Mouse (Mus musculus) midbrain, embryonic 11.5 days (tissue): ENCODE results near the gene Narf. TPM values are rescaled to one million over a fixed set of nuclear protein-coding genes. Genes with fewer than 3 reads are reported as not detected.

Source experiments
- ATAC-seq: fragments of 200-750 bp; cut with Nextera tagmentation; 2 replicates; pipeline ENCODE4 v1.8.0; 2017; ENCODE audit warnings: moderate TSS enrichment, moderate library complexity; ENCODE audit not compliant: low FRiP score
- DNase-seq: peaks from one replicate; pipeline ENCODE4 v3.0.0; 2015; ENCODE audit warnings: low spot score; ENCODE audit errors: missing footprints
- H3K27ac ChIP-seq: fragments of 300-500 bp; sonication (generic); 2 replicates; pipeline ENCODE4 v1.5.1; 2014; ENCODE audit warnings: low read depth, low read length
- H3K27me3 ChIP-seq: fragments of 300-500 bp; sonication (generic); 2 replicates; pipeline ENCODE4 v1.6.1; 2014; ENCODE audit warnings: mild to moderate bottlenecking, low read length, moderate library complexity, mixed read lengths; ENCODE audit not compliant: control insufficient read depth, insufficient read depth
- H3K36me3 ChIP-seq: fragments of 300-500 bp; sonication (generic); 2 replicates; pipeline ENCODE4 v1.6.1; 2014; ENCODE audit warnings: mild to moderate bottlenecking, low read length, moderate library complexity, mixed read lengths; ENCODE audit not compliant: control insufficient read depth, insufficient read depth
- H3K4me1 ChIP-seq: fragments of 300-500 bp; sonication (generic); 2 replicates; pipeline ENCODE4 v1.6.1; 2014; ENCODE audit warnings: low read length; ENCODE audit not compliant: control insufficient read depth, insufficient read depth
- H3K4me2 ChIP-seq: fragments of 300-500 bp; sonication (generic); 2 replicates; pipeline ENCODE4 v1.6.1; 2014; ENCODE audit warnings: mild to moderate bottlenecking, moderate library complexity
- H3K4me3 ChIP-seq: fragments of 300-500 bp; sonication (generic); 2 replicates; pipeline ENCODE4 v1.5.1; 2014; ENCODE audit warnings: low read depth, low read length
- H3K9ac ChIP-seq: fragments of 300-500 bp; sonication (generic); 2 replicates; pipeline ENCODE4 v1.6.1; 2014; ENCODE audit warnings: low read length
- H3K9me3 ChIP-seq: fragments of 300-500 bp; sonication (generic); 2 replicates; pipeline ENCODE4 v1.6.1; 2016; ENCODE audit warnings: low read length; ENCODE audit not compliant: control insufficient read depth
- WGBS: fragments of 180-500 bp; shearing (Covaris S2); extraction: QIAGEN DNeasy Blood & Tissue Kit; methylation state at CpG from one replicate; pipeline ENCODE4 v1.1.7; 2014; 5-methylcytosine and 5-hydroxymethylcytosine counted together
- polyA plus RNA-seq: library from polyadenylated mRNA; unstranded; fragments of >200 nt; fragmentation: Nextera tagmentation; extraction: Ambion mirVana; gene quantifications from 2 replicates; pipeline ENCODE4 v1.2.1, GENCODE M21; 2014

The Narf gene
- polyA plus RNA-seq, 1 experiment from 2014 or later: 65.5 TPM

GRCm38 (mm10) chr11:121261074-121261473 lies 24.0 kb downstream of the Narf start:
- Histone ChIP-seq H3K9ac (peak overlapping the region; percentile 97), H3K27me3 (no peaks in the 10 kb centered on the region), H3K4me3 (peak overlapping the region; percentile 97), H3K4me1 (peaks cover 14% of the 10 kb centered on the region), H3K36me3 (peaks cover 11% of the 10 kb centered on the region), H3K27ac (no peak overlapping the region), H3K9me3 (no peaks in the 10 kb centered on the region), H3K4me2 (peak overlapping the region; percentile 89)
- DNase-seq (no peak), ATAC-seq (no peak)
- WGBS: 66% methylated on average over 2 of the region's 2 CpGs

GRCm38 (mm10) chr11:121277516-121277915 lies 40.5 kb downstream of the Narf start:
- no peaks in the 10 kb centered on the region for H3K9me3 ChIP-seq
- H3K4me3 ChIP-seq: no peak overlapping the region
- H3K27me3 ChIP-seq: no peaks in the 10 kb centered on the region
- 92% methylated on average over 8 of the region's 8 CpGs for WGBS
- DNase-seq (no peak), ATAC-seq (no peak)
- no peak overlapping the region for H3K4me2 ChIP-seq
- H3K27ac ChIP-seq: no peak overlapping the region
- H3K4me1 ChIP-seq: no peaks in the 10 kb centered on the region; the same call in 1 of the 2 replicates
- H3K36me3 ChIP-seq: no peaks in the 10 kb centered on the region
- H3K9ac ChIP-seq: no peak overlapping the region

GRCm38 (mm10) chr11:121278011-121278410 lies 41.0 kb downstream of the Narf start:
- WGBS: 92% methylated on average over 3 of the region's 3 CpGs
- no peaks in the 10 kb centered on the region; the same call in 1 of the 2 replicates for H3K4me1 ChIP-seq
- no peak for ATAC-seq
- no peak overlapping the region for H3K4me2 ChIP-seq
- H3K9ac ChIP-seq: no peak overlapping the region
- no peak overlapping the region for H3K27ac ChIP-seq
- no peaks in the 10 kb centered on the region for H3K27me3 ChIP-seq
- H3K9me3 ChIP-seq: no peaks in the 10 kb centered on the region
- H3K36me3 ChIP-seq: no peaks in the 10 kb centered on the region
- no peak overlapping the region for H3K4me3 ChIP-seq
- no peak for DNase-seq

- ATAC-seq (no peak), DNase-seq (no peak)
- WGBS: 91% methylated on average over 6 of the region's 6 CpGs
- Histone ChIP-seq H3K4me3 (no peak overlapping the region), H3K27ac (no peak overlapping the region), H3K36me3 (peaks cover 14% of the 10 kb centered on the region), H3K4me1 (no peaks in the 10 kb centered on the region; the same call in 1 of the 2 replicates), H3K9me3 (no peaks in the 10 kb centered on the region), H3K4me2 (no peak overlapping the region), H3K27me3 (no peaks in the 10 kb centered on the region), H3K9ac (no peak overlapping the region)
Measured at GRCm38 (mm10) chr11:121282911-121283310, 45.9 kb downstream of the Narf start.

GRCm38 (mm10) chr11:121289859-121290258 lies 52.8 kb downstream of the Narf start:
- ATAC-seq: no peak
- H3K27me3 ChIP-seq: no peaks in the 10 kb centered on the region
- no peak overlapping the region for H3K4me3 ChIP-seq
- H3K9me3 ChIP-seq: no peaks in the 10 kb centered on the region
- no peak overlapping the region for H3K27ac ChIP-seq
- 88% methylated on average over 3 of the region's 3 CpGs for WGBS
- no peak overlapping the region for H3K9ac ChIP-seq
- H3K4me2 ChIP-seq: no peak overlapping the region
- no peak for DNase-seq
- H3K4me1 ChIP-seq: no peaks in the 10 kb centered on the region
- H3K36me3 ChIP-seq: peaks cover 34% of the 10 kb centered on the region

GRCm38 (mm10) chr11:121294771-121295170 lies 57.7 kb downstream of the Narf start:
- H3K9ac ChIP-seq: no peak overlapping the region
- H3K4me2 ChIP-seq: no peak overlapping the region
- H3K27me3 ChIP-seq: no peaks in the 10 kb centered on the region
- H3K9me3 ChIP-seq: no peaks in the 10 kb centered on the region
- DNase-seq (no peak), ATAC-seq (no peak)
- peaks cover 34% of the 10 kb centered on the region for H3K36me3 ChIP-seq
- WGBS: 90% methylated on average over 5 of the region's 5 CpGs
- no peak overlapping the region for H3K4me3 ChIP-seq
- H3K27ac ChIP-seq: no peak overlapping the region
- H3K4me1 ChIP-seq: no peaks in the 10 kb centered on the region

GRCm38 (mm10) chr11:121298493-121298892 lies 61.4 kb downstream of the Narf start:
- WGBS: 93% methylated on average over 8 of the region's 8 CpGs
- ATAC-seq: no peak

GRCm38 (mm10) chr11:121300265-121300664 lies 63.2 kb downstream of the Narf start:
- Histone ChIP-seq H3K9ac (no peak overlapping the region), H3K4me2 (no peak overlapping the region), H3K9me3 (no peaks in the 10 kb centered on the region), H3K36me3 (peaks cover 42% of the 10 kb centered on the region), H3K27ac (no peak overlapping the region), H3K4me1 (no peaks in the 10 kb centered on the region), H3K4me3 (no peak overlapping the region), H3K27me3 (no peaks in the 10 kb centered on the region)
- ATAC-seq (no peak), DNase-seq (peak; percentile 61)
- 95% methylated on average over 9 of the region's 9 CpGs for WGBS

More at GRCm38 (mm10) chr11:121298493-121298892, 61.4 kb downstream of the Narf start:
- Histone ChIP-seq H3K9me3 (no peaks in the 10 kb centered on the region), H3K36me3 (peaks cover 40% of the 10 kb centered on the region), H3K4me1 (no peaks in the 10 kb centered on the region), H3K27me3 (no peaks in the 10 kb centered on the region), H3K4me2 (no peak overlapping the region), H3K4me3 (no peak overlapping the region), H3K27ac (no peak overlapping the region), H3K9ac (no peak overlapping the region)
- DNase-seq: peak; percentile 81

- 95% methylated on average over 6 of the region's 6 CpGs for WGBS
- Histone ChIP-seq H3K36me3 (peaks cover 35% of the 10 kb centered on the region), H3K27me3 (no peaks in the 10 kb centered on the region), H3K4me3 (no peak overlapping the region), H3K4me1 (no peaks in the 10 kb centered on the region), H3K27ac (no peak overlapping the region), H3K4me2 (no peak overlapping the region), H3K9ac (no peak overlapping the region), H3K9me3 (peaks cover 3% of the 10 kb centered on the region; the same call in 1 of the 2 replicates)
- DNase-seq (no peak), ATAC-seq (no peak)
Measured at GRCm38 (mm10) chr11:121305371-121305770, 68.3 kb downstream of the Narf start.
